Mouse (Mus musculus): ENCODE results near the gene Cdc26.

The Cdc26 gene

DNA sequence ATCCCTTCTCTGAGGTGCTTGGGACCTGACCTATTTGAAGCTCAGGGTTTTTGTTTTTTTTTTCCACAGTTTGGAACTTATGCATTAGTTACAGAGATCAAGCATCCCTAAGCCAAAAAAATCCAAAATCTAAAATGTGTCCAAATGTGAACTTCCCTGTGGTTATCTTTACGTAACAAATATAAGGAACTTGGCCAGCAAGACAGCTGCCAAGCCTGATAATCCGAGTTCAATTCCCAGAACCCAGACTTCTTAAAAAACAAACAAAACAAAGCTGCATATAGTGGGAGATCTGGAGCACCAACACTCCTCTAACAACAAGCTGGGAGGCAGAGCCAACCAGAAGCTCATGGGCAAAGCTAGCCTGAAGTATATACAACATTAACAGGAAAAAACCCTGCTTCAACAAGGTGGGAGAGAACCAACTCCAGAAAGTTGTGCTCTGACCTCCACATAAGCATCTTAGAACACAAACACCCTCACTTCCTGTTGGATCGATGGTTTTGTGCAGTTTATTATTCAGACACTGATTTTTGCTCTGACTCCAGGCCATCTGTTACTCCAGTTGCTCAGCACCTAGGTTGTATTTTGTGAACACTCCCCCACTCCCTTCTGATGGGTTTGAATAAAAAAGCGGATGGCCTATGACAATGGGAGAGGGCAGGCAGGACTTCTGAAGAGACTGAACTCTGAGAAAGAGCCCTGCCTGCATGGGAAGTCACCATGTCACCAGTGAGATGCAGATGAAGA, 10.7 kb downstream of the Cdc26 start:
- no peak for DNase-seq

DNA sequence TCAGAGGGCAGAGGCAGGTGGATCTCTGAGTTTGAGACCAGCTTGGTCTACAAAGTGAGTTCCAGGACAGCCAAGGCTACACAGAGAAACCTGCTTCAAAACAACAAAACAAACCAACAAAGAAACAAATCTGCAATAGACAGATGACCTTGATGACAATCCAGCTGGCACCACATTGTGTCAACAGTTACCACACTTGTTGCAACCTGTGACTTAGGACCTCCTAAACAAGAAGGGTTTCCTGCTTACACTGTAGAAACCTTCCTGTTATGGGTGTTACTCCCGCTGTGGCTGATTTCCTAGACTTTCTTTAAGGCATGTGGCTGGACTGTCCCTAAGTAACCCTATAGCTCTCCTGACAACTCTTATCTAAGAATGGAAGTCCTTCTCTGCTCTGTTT, 12.6 kb downstream of the Cdc26 start:
- no peak for DNase-seq

DNA sequence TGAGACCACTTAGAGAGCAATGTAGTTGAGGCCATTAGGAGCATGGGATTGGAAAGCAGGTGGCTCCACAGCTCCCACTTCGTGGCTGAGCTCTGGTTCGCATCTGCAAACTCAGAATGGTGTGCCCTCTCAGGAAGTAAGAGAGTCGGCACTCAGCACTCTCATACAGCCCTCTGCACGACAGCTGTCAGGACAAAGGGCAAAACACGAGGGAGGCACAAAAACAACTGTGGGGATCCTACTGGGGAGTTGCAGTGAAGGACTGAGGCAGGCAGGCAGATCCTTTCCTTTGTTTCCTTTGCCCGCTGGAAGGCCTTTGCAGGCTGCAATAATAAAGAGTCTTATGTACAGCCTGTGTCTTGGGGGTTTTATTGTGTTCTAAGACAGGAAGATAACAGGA, 15.0 kb downstream of the Cdc26 start:
- no peak for DNase-seq

DNA sequence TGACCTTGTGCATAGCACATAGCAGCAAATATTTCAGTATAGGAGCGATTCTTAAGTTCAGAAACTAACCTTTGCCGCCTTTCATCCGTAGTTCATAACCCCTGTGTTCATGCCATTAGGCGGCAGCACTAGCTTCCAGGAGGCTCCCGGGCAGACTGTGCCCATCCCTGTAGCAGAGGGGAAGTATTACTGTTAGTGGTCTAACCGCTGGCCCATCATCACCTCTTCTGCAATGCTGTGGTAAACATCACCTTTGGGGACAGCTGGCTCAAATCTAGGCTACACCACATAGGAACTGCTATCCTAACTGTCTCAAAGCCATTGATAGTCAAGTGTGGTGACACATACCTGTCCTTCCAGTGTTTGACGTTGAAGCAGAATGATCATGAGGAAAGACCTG, 16.6 kb downstream of the Cdc26 start:
- DNase-seq: no peak

DNA sequence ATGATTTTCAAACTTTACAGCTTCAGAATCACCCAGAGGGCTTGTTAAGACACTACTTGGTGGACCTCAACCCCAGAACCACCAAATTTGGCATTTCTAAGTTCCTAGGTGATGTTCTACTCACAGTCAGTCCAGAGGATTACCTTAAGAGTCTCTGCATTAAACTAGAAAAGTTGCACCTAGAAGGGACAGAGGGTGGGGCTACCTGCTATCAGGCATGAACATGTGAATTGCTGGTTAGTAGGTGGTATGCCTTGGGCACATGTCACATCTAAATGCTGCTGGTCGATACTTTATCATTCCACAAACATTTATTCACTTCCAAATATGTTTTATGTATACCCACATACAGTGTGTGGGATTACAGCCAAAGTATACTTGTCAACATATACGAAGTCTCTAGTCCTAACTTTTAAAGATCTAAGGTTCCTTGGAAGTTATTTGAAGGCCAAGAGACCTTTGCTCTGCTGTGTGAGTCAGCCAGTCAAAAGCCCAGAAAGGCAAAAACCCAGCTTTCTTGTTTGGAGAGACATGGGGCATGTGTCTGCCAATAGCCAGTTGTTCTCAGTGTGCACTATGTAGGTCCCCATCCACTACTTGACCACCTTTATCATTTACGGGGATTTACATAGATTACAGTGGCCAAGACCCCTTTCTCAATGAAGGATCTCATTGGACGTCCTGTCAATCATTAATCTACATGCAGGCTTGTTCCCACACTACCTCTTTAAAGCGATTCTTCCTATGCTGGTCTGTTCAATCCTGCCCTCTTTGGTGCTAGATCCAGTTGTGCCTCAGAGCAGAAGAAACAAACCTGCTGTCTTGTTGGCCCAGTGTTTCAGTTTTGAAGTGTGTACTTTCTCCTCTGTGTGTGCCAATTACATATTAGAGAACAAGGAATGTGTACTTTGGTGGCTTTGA, 18.6 kb downstream of the Cdc26 start:
- DNase-seq: no peak

DNA sequence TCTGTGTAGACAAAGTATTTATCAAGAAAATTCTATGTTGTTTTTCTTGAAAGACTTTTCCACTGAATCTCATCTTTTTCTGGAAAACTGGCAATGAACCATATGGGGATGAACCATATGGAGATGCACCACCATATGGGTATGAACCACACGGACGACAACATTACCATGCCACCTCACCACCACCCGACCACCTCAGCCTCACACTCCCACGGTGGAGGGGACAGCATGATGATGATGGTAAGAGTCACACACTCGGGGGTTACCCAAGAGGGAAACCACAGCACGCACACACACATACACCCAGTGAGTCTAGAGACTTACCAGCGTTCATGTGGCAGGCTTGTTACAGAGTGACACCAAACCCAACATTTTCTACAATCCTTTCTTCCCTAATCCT, 23.0 kb downstream of the Cdc26 start:
- DNase-seq: no peak

DNA sequence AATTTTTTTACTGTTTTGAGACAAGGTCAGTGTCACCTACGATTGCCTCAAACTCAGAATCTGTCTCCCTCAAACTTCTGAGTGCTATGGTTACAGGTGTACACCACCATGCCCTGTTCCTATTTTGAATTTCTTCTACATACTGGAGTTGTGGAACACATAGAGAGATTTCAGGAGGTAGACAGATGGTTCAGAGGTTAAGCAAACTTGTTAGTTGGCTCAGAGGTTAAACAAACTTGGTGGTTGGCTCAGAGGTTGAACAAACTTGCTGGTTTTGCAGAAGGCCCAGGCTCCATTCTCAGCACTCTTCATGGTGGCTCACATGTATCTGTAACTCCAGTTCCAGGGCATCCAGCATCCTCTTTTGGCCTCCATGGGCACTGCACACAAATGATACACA, 24.3 kb downstream of the Cdc26 start:
- DNase-seq: no peak

DNA sequence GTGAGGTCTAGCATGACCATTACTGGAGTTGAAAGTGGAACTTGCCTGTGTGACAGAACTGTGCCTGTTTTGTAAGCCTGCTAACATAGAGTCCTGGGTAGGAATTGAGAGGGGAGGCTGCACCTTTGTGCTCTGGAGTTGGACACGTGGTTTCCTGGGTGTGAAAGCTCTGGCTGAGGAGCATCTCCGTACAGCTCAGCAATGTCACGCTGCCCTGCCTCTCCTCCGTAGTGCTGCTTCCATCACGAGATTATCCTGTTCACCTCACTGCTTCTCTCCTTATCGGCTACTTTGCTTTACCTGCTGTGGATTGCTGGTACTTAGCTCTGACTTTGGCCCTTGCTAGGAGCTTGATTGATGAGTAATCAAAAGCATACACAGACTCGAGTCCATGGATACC, 24.7 kb downstream of the Cdc26 start:
- no peak for DNase-seq

DNA sequence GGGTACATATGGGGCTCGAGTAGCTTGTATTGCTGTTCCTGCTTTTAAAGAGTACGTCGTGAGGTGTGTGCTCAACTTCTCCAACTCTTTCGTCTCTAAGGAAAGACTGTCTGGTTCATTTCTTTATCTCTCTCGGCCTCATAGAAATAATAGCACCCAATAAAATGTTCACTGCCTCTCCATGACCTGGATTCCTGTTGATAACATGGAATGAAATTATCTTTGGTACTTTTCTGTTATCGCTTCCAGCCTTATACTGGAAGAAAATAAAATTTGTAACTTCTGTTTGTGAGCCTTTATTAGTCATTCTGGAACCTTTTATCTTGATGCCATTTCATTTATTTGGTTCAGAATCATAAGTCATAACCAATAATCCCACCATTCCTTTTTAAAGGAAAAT, 25.2 kb downstream of the Cdc26 start:
- DNase-seq: no peak

DNA sequence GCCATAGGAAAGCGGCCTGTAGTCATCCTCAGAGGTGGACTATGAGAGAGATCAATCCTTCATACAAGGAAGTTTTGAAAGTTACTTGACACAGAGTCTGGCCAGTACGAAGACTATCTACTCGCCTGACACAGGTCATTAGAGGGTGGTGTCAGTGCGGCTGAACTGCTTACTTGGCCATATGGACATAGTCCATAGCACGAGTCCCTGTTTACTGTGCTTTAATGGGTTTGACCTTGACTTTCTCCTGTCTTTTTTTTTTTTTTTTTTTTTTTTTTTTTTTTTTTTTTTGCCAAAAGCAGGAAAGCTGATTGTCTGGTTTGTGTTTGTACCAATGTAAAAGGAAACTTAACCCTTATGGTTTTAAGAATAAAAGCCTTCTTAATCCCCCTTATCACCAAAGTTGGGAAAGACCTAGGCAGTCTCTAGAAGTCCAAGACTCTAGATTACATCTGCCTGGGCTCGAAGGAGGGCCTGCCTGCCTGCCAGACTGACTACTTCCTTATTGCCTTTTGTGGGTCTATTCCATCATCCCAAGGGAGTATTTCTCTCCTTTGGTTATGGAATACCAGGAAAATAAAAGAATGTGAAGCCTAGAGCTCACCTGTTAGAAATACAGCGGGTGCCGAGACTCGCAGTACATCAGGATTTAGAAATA, 28.6 kb downstream of the Cdc26 start:
- no peak for DNase-seq

DNA sequence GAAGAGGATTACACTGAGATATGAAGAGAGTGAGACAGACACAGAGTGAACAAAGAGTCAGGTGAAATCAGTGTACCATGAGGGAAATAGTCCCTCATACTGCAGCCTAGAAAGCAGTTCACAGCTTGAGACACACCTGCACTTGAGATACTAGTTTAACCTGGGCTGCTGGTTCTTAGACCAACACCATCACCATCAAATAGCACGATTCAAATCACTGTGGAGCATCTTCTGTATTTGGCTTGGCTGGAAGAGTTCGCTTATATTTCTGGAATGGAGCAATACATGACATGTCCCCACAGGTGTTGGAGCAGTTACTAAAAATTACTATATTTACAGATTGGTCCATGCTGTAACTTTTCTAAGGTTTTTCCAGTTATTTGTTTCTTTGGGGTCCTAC, 32.3 kb downstream of the Cdc26 start:
- DNase-seq: no peak

DNA sequence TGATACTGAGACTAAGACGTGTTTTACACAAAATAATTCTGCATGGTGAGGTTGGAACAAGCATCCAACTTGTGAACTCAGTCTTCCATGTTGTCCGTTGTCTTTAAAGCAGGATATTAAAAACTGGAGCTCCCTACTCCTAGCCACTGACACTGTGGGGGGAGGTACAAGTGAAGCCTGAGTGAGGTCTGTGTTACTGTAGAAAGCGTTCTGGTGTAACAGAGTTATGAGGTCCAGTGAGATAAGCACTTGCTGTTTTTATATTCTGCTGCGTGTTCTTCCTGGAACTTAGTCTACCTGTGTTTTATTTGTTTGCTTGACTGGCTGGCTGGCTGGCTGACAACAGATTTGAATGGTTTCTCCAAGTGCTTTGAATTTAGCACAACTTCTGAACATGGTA, 34.1 kb downstream of the Cdc26 start:
- DNase-seq: no peak

DNA sequence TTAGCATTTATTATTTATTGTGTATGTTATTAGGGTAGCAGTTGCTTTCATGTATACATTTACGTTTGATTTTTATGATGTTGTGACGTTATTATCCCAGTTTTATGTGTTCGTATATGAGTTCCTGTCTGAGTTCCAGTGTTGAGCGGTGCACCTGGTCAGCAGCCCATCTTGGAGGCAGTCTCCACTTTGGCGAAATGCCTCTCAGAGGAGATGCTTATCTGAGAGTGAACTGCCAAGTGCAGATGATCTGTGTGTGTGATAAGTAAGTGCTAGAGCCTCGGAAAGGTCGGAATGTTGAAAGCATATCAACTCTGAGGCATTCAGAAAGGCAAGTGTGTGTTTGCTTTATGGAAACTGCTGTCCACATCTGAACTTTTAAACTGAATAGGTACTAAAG, 34.8 kb downstream of the Cdc26 start:
- no peak for DNase-seq

DNA sequence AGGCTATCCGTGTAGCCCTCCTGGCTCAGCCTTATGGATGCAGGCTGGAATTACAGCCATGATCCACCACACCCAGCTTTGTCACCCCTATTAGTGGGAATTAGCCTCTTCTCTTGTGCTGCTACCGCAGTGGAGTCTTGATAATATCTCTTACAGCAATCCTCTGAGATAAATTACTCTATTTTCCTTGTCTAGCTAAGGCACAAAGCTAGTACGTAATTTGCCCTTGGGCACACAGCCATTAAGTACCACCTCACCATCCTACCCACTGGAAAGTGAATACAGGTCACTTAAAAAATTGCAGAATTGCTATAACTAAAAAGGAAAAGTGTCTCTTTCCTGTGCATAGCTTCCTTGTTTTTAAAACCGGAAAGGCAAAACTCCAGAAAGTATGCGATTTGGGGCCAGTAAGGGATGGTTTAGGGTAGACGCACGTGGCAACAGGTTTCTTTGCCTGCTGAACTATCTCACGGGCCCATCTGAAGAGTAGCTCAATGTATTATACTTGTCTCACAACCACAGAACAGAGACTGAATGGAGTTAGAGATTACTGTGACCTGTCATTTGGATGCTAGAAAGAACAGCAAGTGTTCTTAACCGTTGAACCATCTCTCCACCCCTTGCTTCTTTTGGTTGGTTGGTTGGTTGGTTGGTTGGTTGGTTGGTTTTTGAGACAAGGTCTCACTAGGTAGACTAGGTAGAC, 35.5 kb downstream of the Cdc26 start:
- no peak for DNase-seq

DNA sequence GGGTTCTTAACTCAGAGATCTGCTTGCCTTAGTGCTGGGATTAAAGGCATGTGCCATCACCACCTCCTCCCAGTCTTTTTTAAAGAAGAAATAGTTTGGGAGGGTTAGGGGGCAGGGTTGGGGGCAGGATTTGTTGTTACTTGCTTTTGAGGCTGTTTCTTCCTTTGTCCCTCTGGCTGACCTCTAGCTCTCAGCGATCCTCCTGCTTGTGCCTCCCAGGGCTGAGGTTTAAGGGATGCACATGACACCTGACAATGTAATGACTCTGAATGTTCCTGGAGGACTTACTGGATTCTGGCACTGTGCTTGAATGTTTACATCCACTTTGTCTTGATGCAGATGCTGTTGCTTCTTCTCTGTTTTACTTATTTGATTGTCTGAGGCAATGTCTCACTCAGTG, 36.0 kb downstream of the Cdc26 start:
- no peak for DNase-seq

DNA sequence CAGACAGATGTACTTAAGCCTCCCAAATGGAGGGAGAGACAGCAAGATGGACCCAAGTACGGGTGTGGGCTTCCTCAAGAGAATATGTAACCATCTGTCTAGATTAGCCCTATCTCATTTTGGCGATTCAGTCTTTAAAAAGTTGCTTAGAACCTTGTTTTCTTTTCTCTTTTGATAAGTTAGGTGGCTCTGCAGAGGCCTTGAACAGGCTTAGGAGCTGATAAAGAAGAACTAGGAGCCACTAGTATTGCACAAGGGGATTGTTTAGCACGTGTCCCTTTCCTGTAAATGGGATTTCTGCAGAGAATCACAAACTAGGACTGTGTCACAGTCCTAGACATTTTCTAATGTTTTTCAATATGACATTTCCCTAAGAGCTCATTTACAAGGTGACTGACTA, 39.4 kb downstream of the Cdc26 start:
- no peak for DNase-seq

DNA sequence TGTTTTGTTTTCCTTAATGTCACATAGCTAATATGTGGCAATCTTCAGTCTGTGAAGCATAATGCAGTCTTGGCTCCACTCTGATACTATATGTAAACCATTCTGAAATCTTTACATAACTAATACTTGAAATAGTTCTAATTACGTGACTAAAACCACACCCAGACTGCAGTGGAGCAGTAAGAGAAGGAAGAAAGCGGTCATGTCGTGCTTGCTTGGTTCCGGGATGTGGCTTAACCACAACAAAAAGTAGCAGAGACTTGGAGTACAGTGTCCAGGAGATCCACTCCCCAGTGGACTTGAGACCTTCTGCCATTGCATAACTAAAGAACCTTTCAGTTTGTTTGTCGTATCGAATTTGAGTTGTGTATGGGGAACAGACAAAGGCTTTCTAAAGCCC, 40.9 kb downstream of the Cdc26 start:
- no peak for DNase-seq

DNA sequence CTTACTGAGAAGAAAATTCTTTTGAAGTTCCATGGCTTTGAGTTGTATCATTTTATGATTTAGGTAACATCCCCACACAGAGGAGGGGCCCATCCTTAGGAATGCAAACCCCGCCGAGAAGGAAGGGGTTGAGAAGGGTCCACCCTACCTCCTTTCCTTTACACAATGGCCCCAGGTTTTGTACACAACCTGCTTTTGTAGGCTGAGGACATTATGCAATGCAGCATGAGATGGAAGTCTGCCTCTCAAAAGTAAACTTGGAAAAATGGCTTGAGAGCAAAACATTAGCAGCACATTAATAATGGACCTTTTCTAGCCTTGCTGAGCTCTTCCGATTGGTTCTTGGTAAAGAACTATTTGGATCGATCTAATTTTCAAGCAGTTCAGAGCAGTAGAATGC, 42.2 kb downstream of the Cdc26 start:
- no peak for DNase-seq

DNA sequence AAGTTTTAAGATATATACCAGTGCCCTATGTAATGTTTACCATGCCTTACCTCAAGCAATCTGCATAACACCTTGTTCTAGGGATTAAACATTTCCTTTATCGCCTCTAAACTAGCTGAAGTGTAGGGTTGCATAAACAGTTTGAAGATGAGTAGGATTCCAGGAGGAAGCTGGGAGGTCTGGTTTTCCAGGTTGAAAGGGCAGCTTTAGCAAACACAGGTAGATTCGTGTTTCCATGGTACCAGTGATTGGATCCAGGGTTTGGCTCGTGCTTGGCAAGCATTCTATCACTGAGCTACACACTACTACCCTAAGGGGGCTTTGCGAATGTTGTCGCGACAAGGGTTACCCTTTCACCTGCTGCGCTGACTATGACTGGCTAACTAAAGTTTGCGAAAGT, 44.1 kb downstream of the Cdc26 start:
- DNase-seq: no peak

DNA sequence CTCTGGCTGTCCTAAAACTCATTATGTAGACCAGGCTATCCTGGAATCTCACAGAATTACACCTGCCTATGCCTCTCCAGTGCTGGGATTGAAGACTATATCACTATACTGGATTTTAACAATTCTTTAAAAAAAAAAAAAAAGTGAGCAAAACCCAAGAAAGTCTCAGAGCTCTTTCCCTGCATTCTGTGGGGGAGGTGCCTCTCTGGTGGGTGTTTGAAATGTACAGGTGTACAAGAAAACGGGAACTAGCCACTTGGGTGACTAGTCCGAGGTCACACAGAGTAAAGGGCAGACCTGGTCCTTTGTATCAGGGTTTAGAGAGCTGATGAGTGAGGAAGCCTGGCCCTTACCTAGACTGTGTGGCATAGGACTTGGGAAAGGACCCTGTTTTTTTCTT, 46.0 kb downstream of the Cdc26 start:
- no peak for DNase-seq

DNA sequence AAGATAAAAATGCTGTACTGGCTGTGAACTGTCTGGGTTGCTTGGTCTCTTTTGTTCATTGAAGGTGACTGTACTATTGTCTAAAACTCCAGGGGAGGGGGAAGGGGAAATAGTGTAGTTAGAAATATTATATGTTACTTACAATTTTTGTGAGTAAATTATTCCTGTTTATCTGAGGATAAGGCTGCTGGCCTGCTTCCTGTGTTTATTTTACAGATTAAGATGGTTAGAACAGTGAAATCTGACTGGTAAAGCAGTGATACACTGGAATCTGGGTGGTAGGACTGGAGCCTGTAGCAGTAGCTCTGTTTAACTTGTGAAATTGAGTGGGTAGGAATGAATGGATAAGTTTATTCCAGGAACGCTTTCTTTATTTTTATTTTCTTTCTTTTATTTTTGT, 46.4 kb downstream of the Cdc26 start:
- no peak for DNase-seq

DNA sequence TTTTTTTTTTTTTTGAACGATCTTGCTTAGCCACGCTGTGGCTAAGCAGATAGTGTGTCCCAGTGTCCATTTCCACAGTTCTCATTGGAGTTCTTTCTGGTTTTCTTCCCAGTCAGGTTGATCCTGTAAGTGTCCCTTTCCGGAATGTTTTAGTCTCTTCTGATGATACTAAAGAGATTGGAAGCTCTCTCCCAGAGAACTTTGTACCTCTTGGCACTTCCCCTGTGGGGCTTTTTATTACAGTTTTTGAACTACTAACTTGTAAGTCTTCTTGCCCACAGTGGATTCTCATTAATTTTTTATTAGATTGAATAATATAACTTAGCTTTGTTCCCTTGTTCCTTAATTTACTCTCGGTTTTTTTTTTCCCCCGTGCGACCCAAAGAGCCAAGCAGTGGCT, 46.9 kb downstream of the Cdc26 start:
- no peak for DNase-seq

DNA sequence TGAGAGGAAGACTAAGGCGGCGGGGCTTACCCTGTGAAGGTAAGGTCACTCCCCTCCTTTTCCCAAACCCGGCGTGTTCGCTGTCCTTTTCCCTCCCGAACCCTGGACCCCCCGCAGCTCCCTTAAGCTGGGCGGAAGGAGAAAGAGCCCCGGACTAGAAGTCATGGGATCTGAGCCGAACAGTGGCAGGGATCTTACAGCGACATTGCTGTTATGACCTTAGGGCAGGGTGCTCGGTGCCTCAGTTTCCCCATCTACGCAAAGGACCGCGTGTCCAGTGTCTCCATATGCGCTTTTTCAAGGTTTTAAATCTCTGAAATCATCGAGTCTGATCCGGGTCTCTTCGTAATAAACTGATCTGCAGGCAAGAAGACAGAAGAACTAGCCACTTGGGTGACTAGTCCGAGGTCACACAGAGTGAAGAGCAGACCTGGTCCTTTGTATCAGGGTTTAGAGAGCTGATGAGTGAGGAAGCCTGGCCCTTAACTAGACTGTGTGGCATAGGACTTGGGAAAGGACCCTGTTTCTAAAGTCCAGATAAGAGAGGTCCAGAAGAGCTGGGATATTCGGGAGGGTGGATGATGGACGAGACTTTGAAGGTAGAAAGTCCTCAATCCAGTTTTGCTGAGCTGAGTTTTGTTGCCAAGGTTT, 47.5 kb downstream of the Cdc26 start:
- DNase-seq: no peak

All from liver (tissue).